8 mouse cellular contexts compared by ENCODE assay signal in genomic region chr6:54972111-54972928, GRCm38 (mm10). TPM values are rescaled to one million over a fixed set of nuclear protein-coding genes. Genes with fewer than 3 reads are reported as not detected.
DNase-seq lines count a peak whose midpoint lies in the region; ATAC-seq and TF ChIP-seq lines count a peak whose summit lies in the region.

Nod1 (minus strand) TSS chr6:54972612.

- H3K36me3 ChIP-seq in forebrain, embryonic 10.5 days (replicated peaks), result no peaks in the 10 kb centered on the region
- H3K36me3 ChIP-seq in heart, embryonic 14.5 days (ENCODE audit: control insufficient read depth, insufficient read depth, low read length), result no peaks in the 10 kb centered on the region
- no peaks in the 10 kb centered on the region for H3K36me3 ChIP-seq in liver, embryonic 12.5 days
- H3K36me3 ChIP-seq in splenic B cell, adult 2 months (ENCODE audit: control insufficient read depth, insufficient read depth, low read length, poor library complexity, severe bottlenecking), result no peaks in the 10 kb centered on the region

- no peak for TF ChIP-seq CTCF in bone marrow macrophage, adult 2 months (IDR thresholded peaks at IDR 0.05; ENCODE audit: low read depth, low read length)

- peaks cover 10% of the 10 kb centered on the region for H3K4me1 ChIP-seq in bone marrow macrophage, adult 2 months (ENCODE audit: control insufficient read depth, insufficient read depth, low read length)
- H3K4me1 ChIP-seq in forebrain, embryonic 10.5 days, result peaks cover 17% of the 10 kb centered on the region
- peaks cover 3 to 13% of the 10 kb centered on the region in 2 experiments; a peak in 2 of 4 replicates for H3K4me1 ChIP-seq in heart, embryonic 14.5 days (ENCODE audit: control insufficient read depth in 2 of 2, insufficient read depth in 2 of 2, low read length in 2 of 2)
- H3K4me1 ChIP-seq in liver, embryonic 12.5 days, result peaks cover 10% of the 10 kb centered on the region; the same call in 1 of the 2 replicates

- H3K27me3 ChIP-seq in forebrain, embryonic 10.5 days (ENCODE audit: poor library complexity, severe bottlenecking), result peaks cover 69% of the 10 kb centered on the region
- H3K27me3 ChIP-seq in heart, embryonic 14.5 days (ENCODE audit: control insufficient read depth, insufficient read depth, low read length), result peaks cover 8% of the 10 kb centered on the region
- H3K27me3 ChIP-seq in liver, embryonic 12.5 days (replicated peaks), result peaks cover 55% of the 10 kb centered on the region
- no peaks in the 10 kb centered on the region for H3K27me3 ChIP-seq in splenic B cell, adult 2 months (ENCODE audit: control insufficient read depth, insufficient read depth, low read length, poor library complexity, severe bottlenecking)

- peak within 1 kb of the TSS; percentile 79 for H3K4me3 ChIP-seq in bone marrow macrophage, adult 2 months (ENCODE audit: insufficient read depth, low read length)
- peak within 1 kb of the TSS; percentile 72 for H3K4me3 ChIP-seq in forebrain, embryonic 10.5 days
- peak within 1 kb of the TSS; percentile 66 to 87 for H3K4me3 ChIP-seq in heart, embryonic 14.5 days (ENCODE audit: control insufficient read depth in 1 of 2, insufficient read depth in 1 of 2, low read depth in 1 of 2, low read length in 2 of 2)
- peak within 1 kb of the TSS; percentile 62 for H3K4me3 ChIP-seq in liver, embryonic 12.5 days

- no peaks in the 10 kb centered on the region for H3K9me3 ChIP-seq in forebrain, embryonic 10.5 days
- H3K9me3 ChIP-seq in heart, embryonic 14.5 days (ENCODE audit: control insufficient read depth, low read length), result no peaks in the 10 kb centered on the region
- no peaks in the 10 kb centered on the region for H3K9me3 ChIP-seq in liver, embryonic 12.5 days (replicated peaks)

- H3K27ac ChIP-seq in bone marrow macrophage, adult 2 months (ENCODE audit: insufficient read depth, low read depth, low read length), result peak within 1 kb of the TSS; percentile 46
- peak within 1 kb of the TSS; percentile 82 for H3K27ac ChIP-seq in forebrain, embryonic 10.5 days
- peak within 1 kb of the TSS; percentile 14 to 67; a peak in 3 of 4 replicates for H3K27ac ChIP-seq in heart, embryonic 14.5 days (replicated peaks in 1 of 2; ENCODE audit: control insufficient read depth in 1 of 2, insufficient read depth in 1 of 2, low read depth in 2 of 2, low read length in 2 of 2)
- 0 out of 2 replicates have a peak within 1 kb of the TSS, but pooled peaks have one; percentile 20 for H3K27ac ChIP-seq in liver, embryonic 12.5 days

- WGBS in forebrain, embryonic 10.5 days, result 2% methylated on average over 53 of the region's 53 CpGs
- WGBS in heart, embryonic 14.5 days, result 3% methylated on average over 50 of the region's 53 CpGs
- 3% methylated on average over 53 of the region's 53 CpGs for WGBS in liver, embryonic 12.5 days (ENCODE audit: insufficient replicate concordance)

- peak; percentile 76 for DNase-seq in A20 (ENCODE audit: low read depth, low spot score)
- DNase-seq in forebrain, embryonic 10.5 days (ENCODE audit: extremely low spot score, low spot score), result peak; percentile 67
- peak; percentile 91 for DNase-seq in kidney, postnatal 10 days
- DNase-seq in naive thymus-derived CD4-positive, alpha-beta T cell, adult 2 months (ENCODE audit: low read depth), result peak; percentile 78
- DNase-seq in splenic B cell, adult 2 months (ENCODE audit: low read depth, low spot score), result peak; percentile 66

- peak; percentile 83 for ATAC-seq in heart, embryonic 14.5 days (ENCODE audit: insufficient number of reproducible peaks, insufficient read depth, low FRiP score, low read depth)
- peak; percentile 62 for ATAC-seq in liver, embryonic 12.5 days

- H3K9ac ChIP-seq in heart, embryonic 14.5 days (ENCODE audit: low read length), result peak within 1 kb of the TSS; percentile 78
- H3K9ac ChIP-seq in liver, embryonic 12.5 days, result peak within 1 kb of the TSS; percentile 61

- no peak for TF ChIP-seq POLR2A in bone marrow macrophage, adult 2 months (IDR thresholded peaks at IDR 0.05; ENCODE audit: borderline replicate concordance, low read depth, low read length)

- H3K4me2 ChIP-seq in heart, embryonic 14.5 days (ENCODE audit: low read length), result peak within 1 kb of the TSS; percentile 81
- H3K4me2 ChIP-seq in liver, embryonic 12.5 days, result peak within 1 kb of the TSS; percentile 90

RNA-seq across cellular contexts. Expression of gene Nod1, which starts in this region (rescaled TPM):
- 18.2 and 23.9 TPM in 2 replicates for polyA plus RNA-seq in bone marrow macrophage, adult 2 months (2012; ENCODE audit: insufficient read depth, insufficient read length, missing spikeins)
- polyA plus RNA-seq in forebrain, embryonic 10.5 days (2016; fragmentation: Nextera tagmentation; extraction: Ambion mirVana), result 1.1 and 1.2 TPM in 2 replicates
- polyA plus RNA-seq in heart, embryonic 14.5 days (2014; fragmentation: Nextera tagmentation; extraction: Ambion mirVana), result 4.6 and 4.9 TPM in 2 replicates
- 1.9 and 2.2 TPM in 2 replicates for polyA plus RNA-seq in liver, embryonic 12.5 days (2016; fragmentation: Nextera tagmentation; extraction: Ambion mirVana)

Comparison
In these comparisons a context has a peak if more than half of its experiments do, and no peak if none do; other contexts are left out.
1. Peak in every context shown above with its lines: DNase-seq, ATAC-seq, H3K4me3 ChIP-seq and H3K27ac ChIP-seq.
2. H3K27ac ChIP-seq: peak in every context shown above with its lines; median percentile 82 in forebrain, embryonic 10.5 days; 46 in bone marrow macrophage, adult 2 months; 40 in heart, embryonic 14.5 days; 20 in liver, embryonic 12.5 days.